Mouse (Mus musculus): Measurements from ENCODE around the gene Sord.
"Not testable (repeated sequence)": the region's sequence is repeated elsewhere in the genome, so short reads cannot be mapped to it uniquely, and the experiment has no call there.

Sord gene

DNA sequence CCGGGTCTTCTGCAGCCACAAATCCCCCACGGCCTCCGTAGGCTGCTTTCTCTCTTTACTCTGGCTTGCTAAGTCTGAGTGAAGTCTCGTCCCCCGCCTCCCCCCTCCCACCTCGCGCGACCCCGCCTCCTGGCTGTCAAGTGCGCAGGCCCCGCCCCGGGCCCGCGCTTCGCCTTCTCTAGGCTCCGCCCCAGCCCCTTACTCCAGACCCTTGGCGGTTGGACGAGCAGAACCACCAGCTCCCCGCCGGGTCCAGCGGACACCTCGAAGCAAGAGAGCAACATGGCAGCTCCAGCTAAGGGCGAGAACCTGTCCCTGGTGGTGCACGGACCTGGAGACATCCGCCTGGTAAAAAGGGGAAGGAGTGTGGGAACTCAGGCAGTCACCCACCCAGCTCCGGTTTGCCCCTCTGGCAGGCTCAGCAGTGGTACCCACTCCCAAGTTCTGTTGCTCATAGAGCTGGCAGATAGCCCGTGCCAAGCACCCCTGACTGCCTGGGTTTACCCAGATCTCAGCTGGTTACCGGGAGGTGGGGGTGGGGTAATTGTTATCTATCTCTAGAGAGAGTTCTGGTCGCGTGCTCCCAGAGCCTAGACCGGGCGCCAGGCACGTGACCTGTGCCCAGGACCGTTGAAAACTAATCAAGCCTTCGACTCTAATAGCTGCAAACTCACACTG, at the start of gene Sord:
Gene Sord (plus strand): TSS at position 139 of the 678 bp plus-strand sequence.
- DNase-seq = peak; percentile 73 to 80

GRCm38 (mm10) chr2:122185086-122185485, 49.5 kb upstream of the Sord start:
- DNase-seq = no peak

DNA sequence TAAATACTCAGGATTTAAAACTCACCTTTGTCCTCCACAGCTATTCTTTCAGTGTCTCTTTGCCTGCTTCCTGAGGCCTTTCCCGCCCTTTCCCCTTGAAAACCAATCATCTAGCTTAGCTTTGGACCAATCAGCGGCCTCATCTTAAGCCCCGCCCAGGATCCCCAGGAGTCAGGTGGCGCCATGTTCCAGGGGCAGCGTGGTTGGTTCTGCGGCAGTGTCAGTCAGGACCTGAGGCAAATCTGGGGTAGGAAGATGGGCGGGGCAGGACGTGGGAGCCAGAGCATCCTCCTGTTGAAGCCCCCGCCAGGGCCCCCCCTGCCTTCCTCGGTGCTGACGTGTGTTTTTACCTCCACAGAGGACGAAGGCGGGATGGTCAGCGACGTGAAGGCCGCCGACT, 48.4 kb upstream of the Sord start, which contains the start of the genes Patl2 and Terb2:
Gene Patl2 (minus strand): TSS at position 84 of the 400 bp plus-strand sequence.
Gene Terb2 (plus strand): TSS at position 167 of the 400 bp plus-strand sequence.
- DNase-seq = no peak

- no peak for DNase-seq
These were observed 47.8 kb upstream of the Sord start for GRCm38 (mm10) chr2:122186751-122187150.

DNA sequence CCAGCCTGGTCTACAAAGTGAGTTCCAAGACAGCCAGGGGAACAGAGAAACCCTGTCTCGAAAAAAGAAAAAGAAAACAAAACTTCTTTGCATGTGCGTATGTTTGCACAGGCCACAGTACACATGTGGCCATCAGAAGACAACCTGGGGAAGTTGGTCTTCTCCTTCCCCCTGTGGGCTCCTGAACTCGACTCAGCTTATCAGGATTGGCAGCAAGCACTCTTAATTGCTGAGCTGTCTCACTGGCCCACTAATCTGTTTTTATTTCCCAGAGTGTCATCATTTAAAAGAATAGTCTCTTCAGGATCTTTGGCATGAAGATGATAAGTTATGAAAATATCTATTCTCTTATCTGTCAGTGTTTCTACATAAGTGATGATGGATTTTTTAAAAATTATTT, 42.7 kb upstream of the Sord start:
- DNase-seq = no peak

DNA sequence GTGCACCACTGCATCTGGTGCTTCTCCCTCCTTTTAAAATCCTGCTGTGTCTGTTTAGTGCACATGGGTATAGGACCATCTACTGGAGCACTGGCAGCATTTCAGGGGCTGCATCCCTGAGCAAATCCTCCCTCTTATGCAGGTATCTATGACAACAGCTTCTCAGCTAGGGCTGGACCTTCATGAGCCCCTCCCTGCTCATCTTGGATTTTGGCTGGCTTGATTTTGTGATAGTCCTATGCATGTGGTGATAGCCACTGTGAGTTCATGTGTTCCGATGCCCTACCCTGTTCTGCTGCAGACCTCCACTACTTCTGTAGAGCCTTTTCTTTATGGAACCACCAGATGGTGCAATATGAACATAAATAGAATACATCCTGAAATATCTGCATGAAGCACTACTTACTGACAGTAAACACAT, 40.0 kb upstream of the Sord start:
- DNase-seq = peak in 1 of 2 experiments; percentile 4

DNA sequence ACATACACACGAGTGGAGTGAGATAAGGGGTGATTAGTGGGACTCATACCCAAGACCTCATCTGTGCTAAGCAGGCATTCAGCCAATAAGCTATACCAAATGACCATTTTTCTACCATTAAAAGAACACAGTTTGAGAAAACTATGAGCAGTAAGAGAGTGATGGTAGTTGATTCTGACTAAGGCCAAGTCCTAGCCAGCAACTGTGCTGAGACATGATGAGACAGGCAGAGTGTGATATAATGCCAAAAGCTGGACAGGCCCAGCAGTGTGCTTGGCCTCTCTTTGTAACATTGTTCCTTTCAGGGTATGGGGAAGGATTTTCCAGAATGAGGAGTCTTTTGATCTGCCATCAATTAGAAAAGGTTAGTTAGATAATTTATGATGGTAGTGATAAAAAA, 33.0 kb upstream of the Sord start:
- no peak for DNase-seq

GRCm38 (mm10) chr2:122206440-122207107, 28.0 kb upstream of the Sord start:
- DNase-seq = no peak

DNA sequence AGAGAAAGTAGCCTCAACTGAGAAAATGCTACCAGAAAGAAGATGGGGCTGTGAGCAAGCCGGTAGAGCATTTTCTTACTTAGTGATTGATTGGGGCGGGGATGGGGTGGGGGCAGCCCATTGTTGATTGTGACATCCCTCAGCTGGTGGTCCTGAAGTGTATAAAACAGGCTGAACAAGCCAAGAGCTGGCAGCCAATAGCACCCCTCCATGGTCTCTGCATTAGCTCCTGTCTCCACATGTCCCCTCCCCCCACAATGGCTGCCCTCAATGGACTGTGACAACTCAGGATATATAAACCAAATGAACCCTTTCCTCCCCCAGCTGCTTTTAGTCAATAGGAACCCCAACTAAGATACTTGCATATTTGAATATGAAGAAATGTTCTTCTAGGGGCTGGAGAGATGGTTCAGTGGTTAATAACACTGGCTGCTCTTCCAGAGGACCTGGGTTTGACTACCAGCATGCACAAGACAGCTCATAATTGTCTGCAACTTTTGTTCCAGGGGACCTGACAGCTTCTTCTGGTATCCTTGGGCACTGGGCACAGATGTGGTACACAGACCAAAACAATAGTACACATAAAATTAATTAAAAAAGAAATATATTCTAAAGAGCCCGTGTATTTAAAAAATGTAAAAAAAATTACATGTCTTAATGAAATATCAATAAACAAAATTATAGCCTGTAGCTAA, 23.9 kb upstream of the Sord start:
- no peak for DNase-seq

DNA sequence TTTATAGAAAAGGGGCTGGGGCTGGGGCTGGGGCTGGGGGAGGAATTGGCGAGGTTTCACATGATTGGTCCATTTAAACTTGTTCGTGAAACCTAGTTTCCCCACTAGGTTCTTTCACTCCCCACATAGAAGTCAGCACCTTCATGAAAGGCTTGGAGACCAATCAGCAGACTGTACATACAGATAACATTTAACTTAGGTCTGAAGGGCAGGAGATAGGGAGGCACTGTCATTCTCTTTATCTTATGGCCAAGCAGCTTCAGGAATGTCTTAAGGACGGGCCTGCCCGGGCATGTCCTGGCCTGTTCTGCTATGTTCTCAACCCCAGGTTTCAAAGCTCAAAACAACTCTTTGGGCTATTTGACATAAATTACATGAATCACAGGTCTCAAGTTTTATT, 17.5 kb upstream of the Sord start:
- DNase-seq = not testable (repeated sequence)

GRCm38 (mm10) chr2:122218234-122218633, 16.3 kb upstream of the Sord start:
- no peak for DNase-seq

DNA sequence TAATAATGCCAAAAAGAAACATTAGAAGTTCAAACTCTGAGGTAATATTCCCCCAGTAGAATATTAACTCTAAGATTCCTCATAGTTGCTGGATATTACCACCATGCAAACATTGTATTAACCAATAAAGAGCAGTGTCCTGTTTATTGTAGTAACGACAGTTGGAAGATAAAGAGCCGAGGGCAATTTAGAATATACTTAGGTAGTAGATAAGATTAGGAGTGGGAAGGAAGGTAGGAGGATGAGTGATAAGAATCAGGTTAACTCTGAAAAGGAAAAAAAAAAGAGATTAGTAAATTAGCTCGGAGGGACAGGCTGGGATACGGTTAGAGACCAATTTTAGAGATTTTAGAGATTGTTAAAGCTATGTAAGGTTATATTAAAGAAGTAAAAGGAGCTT, 13.2 kb upstream of the Sord start:
- no peak for DNase-seq

DNA sequence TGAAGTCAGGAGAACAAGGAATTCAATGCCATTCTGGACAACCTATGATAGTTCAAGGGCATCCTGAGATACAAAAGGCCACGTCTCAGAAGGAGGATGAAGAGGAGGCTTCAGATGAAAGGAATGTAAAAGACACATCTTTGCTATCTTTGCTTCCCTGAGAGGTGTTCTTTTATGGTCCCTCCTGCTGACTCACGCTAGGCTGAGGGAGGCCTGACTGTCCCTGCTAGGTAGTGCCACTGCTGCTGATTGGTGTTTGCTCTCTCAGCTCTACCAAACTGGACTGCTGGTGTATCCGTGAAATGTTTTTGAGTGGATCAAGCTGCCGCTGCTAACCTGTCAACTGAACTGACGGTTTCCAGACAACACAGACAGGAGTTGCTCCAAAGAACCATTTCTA, 12.8 kb upstream of the Sord start:
- no peak for DNase-seq

DNA sequence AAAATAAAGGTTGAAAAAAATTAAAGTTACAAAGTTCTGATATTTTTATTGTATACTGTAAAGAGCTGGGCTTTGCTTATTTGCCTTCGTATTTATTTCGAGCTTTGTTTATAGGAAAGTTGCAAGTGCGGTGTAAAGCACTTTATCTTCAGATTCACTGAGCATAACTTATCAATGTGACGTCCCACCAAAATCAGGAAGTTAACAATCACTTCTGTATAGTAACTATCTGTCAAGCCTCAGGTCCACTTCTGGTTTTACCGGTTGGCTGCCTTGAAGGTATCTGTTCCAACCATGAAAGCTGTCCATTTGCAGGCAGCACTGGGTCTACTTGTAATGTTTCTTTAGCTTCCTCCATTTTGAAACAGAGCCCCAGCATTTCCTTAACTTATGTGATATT, 12.3 kb upstream of the Sord start:
- DNase-seq = no peak

- no peak for DNase-seq
These were observed 10.9 kb upstream of the Sord start for GRCm38 (mm10) chr2:122223654-122224053.

- DNase-seq = no peak
These were observed 4.2 kb upstream of the Sord start for GRCm38 (mm10) chr2:122230395-122230794.

GRCm38 (mm10) chr2:122231616-122232015, 2.9 kb upstream of the Sord start:
- DNase-seq = no peak

DNA sequence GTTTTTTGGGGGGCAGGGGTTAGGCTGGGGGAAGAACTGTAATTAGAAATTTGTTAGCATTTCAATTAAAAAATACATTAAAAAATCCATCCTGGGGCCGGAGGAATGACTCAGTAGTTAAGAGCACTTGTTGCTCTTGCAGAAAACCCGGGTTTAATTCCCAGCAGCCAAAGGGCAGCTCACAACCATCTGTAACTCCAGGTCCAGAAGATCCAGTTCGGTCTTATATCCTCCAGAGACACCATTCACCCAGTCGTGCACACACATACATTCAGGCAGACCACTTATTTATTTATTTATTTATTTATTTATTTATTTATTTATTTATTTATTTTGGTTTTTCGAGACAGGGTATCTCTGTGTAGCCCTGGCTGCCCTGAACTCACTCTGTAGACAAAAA, 1.2 kb upstream of the Sord start:
- no peak for DNase-seq

GRCm38 (mm10) chr2:122233759-122234557, 591 bp upstream of the Sord start:
- DNase-seq = peak; percentile 48 to 51

- DNase-seq = no peak
These were observed 876 bp downstream of the Sord start for GRCm38 (mm10) chr2:122235425-122235824.

DNA sequence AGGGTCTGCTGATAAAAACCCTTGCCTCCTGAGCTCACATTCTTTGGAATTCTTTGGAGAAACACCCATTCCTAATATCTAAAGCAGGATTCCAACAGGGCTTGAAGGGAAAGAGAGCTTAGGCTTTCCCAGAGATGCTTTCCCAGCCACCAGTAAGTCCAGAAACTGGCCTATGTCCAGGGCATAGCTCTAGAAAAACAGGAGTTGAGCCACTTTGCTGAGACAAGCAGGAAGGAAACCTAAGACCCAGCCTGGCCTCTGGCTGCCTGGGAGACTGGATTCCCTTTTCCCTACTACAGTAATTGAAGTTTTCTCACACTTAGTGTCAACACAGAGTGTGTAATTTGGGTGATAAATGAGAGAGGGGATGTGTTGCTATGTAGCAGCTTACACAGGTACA, 1.8 kb downstream of the Sord start:
- no peak for DNase-seq

- no peak for DNase-seq
These were observed 3.4 kb downstream of the Sord start for GRCm38 (mm10) chr2:122237891-122238470.

DNA sequence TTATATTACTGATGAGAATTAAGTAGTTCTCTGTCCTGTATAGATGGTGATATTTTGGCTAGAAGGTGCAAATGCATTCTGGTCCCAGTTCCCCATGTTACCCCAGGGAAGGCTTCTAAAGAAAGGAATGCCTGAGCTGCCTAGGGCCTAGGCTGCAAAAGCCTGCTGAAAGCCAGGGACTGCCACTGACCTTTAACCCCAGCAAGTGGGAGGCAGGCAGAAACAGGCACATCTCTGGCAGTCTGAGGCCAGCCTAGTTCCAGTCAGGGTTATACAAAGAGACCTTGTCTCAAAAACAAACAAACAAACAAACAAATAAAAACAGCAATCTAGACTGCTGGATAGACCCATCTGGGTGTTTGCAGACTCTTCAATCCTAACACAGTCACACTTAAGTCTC, 6.2 kb downstream of the Sord start:
- DNase-seq = no peak

All from cerebellum, adult 18-20 months (tissue).